Mouse (Mus musculus) intestine, postnatal 0 days (tissue): ENCODE measurements around the gene Lpp. TPM values are rescaled to one million over a fixed set of nuclear protein-coding genes. Genes with fewer than 3 reads are reported as not detected.

Experiments
- ATAC-seq: fragments of 200-750 bp; cut with Nextera tagmentation; 2 replicates; pipeline ENCODE4 v1.8.0; 2017; ENCODE audit warnings: mild to moderate bottlenecking, moderate TSS enrichment, moderate library complexity
- H3K27ac ChIP-seq: fragments of 300-500 bp; sonication (generic); 2 replicates; pipeline ENCODE4 v1.5.1; 2014; ENCODE audit warnings: mild to moderate bottlenecking, low read depth, low read length, moderate library complexity
- H3K27me3 ChIP-seq: fragments of 300-500 bp; sonication (generic); replicated peaks from 2 replicates; pipeline ENCODE4 v1.6.1; 2014; ENCODE audit warnings: low read length, mixed read lengths; ENCODE audit not compliant: control insufficient read depth, insufficient read depth
- H3K36me3 ChIP-seq: fragments of 300-500 bp; sonication (generic); 2 replicates; pipeline ENCODE4 v1.6.1; 2014; ENCODE audit warnings: mild to moderate bottlenecking, moderate library complexity; ENCODE audit not compliant: control insufficient read depth, insufficient read depth
- H3K4me1 ChIP-seq: fragments of 300-500 bp; sonication (generic); replicated peaks from 2 replicates; pipeline ENCODE4 v1.6.1; 2014; ENCODE audit warnings: antibody characterized with exemption, low read length, mixed read lengths; ENCODE audit not compliant: control insufficient read depth, insufficient read depth
- H3K4me2 ChIP-seq: fragments of 300-500 bp; sonication (generic); replicated peaks from 2 replicates; pipeline ENCODE4 v1.6.1; 2014; ENCODE audit warnings: low read depth, mild to moderate bottlenecking, moderate library complexity
- H3K4me3 ChIP-seq: fragments of 300-500 bp; sonication (generic); 2 replicates; pipeline ENCODE4 v1.5.1; 2014; ENCODE audit warnings: low read depth, low read length
- H3K9ac ChIP-seq: fragments of 300-500 bp; sonication (generic); 2 replicates; pipeline ENCODE4 v1.6.1; 2014; ENCODE audit warnings: mild to moderate bottlenecking, low read depth, low read length
- H3K9me3 ChIP-seq: fragments of 300-500 bp; sonication (generic); 2 replicates; pipeline ENCODE4 v1.6.1; 2016; ENCODE audit warnings: mixed run types; ENCODE audit not compliant: control insufficient read depth
- CTCF ChIP-seq: sonication (generic); IDR thresholded peaks from 2 replicates; pipeline ENCODE4 v1.5.1; 2016; ENCODE audit warnings: low read depth, mild to moderate bottlenecking, control low read depth, antibody characterized with exemption, moderate library complexity
- WGBS: fragments of 180-500 bp; shearing (Covaris S2); extraction: QIAGEN DNeasy Blood & Tissue Kit; methylation state at CpG from one replicate; pipeline ENCODE4 v1.1.7; 2014; 5-methylcytosine and 5-hydroxymethylcytosine counted together
- polyA plus RNA-seq: library from polyadenylated mRNA; unstranded; fragments of >200 nt; fragmentation: Nextera tagmentation; extraction: Ambion mirVana; gene quantifications from 2 replicates; pipeline ENCODE4 v1.2.1, GENCODE M21; 2015

Lpp gene
- polyA plus RNA-seq, 1 experiment from 2014 or later = 32.8 TPM

DNA sequence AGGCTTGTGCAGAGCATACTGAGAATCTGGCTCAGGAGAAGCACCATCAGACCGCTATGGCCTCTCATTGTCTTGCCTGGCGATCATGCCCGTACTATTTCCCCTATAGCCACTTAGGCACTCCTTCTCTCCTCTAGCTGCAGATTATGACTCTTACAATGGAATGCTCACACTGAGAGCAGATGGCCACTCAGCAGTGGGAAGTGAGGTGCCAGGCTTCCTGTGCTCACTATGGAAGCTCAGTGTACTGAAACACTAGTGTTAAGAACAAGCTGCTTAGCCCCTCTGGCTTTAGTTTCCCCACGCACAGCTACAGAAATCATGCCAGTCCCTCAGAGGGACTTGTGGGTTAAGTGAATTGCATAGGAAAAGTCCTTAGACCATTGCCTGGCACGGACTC, 2.7 kb upstream of the Lpp start:
- WGBS = 88% methylated on average over 5 of the region's 5 CpGs
- Histone ChIP-seq H3K9ac (no peak overlapping the region), H3K27me3 (no peaks in the 10 kb centered on the region), H3K4me3 (no peak overlapping the region), H3K36me3 (no peaks in the 10 kb centered on the region), H3K4me1 (peaks cover 7% of the 10 kb centered on the region; the same call in 1 of the 2 replicates), H3K4me2 (no peak overlapping the region), H3K9me3 (no peaks in the 10 kb centered on the region), H3K27ac (no peak overlapping the region)
- no peak for TF ChIP-seq CTCF
- ATAC-seq = no peak

DNA sequence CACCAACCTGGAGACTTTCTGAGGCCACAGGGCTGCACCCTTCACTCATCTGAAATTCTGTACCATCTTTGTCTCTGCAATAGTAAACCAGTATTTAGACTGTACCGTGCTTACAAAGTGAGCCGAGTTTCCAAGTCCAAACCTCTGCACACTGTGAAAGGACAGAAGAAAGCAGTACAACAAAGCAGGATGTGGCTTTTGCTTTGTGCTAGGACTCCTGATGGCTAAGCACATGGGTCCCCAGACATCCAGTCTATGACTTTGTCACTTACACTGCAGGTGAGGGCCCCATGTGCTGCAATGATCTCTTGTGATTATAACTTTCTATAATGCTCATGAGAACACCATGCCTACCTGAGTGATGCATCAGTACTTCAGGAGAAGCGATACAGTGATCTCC, 2.2 kb upstream of the Lpp start:
- 92% methylated on average over 3 of the region's 3 CpGs for WGBS
- Histone ChIP-seq H3K27ac (no peak overlapping the region), H3K9ac (no peak overlapping the region), H3K4me2 (no peak overlapping the region), H3K36me3 (no peaks in the 10 kb centered on the region), H3K9me3 (no peaks in the 10 kb centered on the region), H3K4me1 (peaks cover 7% of the 10 kb centered on the region; the same call in 1 of the 2 replicates), H3K27me3 (no peaks in the 10 kb centered on the region), H3K4me3 (no peak overlapping the region)
- TF ChIP-seq CTCF = no peak
- no peak for ATAC-seq

DNA sequence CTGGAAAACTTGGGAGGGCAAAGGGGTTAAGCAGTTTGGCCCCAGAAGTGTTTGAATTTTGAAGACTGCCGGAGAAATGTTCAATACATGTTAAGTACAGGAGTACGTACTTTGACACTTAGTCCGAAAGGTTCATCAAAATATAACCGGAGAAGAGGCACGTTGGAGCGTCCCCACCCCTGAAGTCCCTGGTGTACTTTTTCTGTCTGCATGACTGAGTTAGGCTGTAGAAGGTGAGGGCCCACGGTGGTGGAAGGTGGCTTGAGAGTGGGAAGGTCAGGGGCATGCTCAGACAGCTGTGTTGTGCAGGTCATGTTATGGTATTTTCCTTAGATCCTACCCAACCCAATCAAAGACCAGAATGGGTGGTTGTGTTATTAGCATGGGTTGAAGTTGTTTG, 1.4 kb upstream of the Lpp start:
- no peaks in the 10 kb centered on the region for H3K27me3 ChIP-seq
- no peaks in the 10 kb centered on the region for H3K9me3 ChIP-seq
- no peak for ATAC-seq
- peaks cover 7% of the 10 kb centered on the region; the same call in 1 of the 2 replicates for H3K4me1 ChIP-seq
- no peak for TF ChIP-seq CTCF
- H3K4me3 ChIP-seq = 0 out of 2 replicates have a peak overlapping the region, but pooled peaks have one; percentile 99
- peak overlapping the region; percentile 100; the same call in 1 of the 2 replicates for H3K27ac ChIP-seq
- H3K36me3 ChIP-seq = no peaks in the 10 kb centered on the region
- peak overlapping the region; percentile 83 for H3K4me2 ChIP-seq
- 0 out of 2 replicates have a peak overlapping the region, but pooled peaks have one; percentile 99 for H3K9ac ChIP-seq
- 51% methylated on average over 7 of the region's 7 CpGs for WGBS

DNA sequence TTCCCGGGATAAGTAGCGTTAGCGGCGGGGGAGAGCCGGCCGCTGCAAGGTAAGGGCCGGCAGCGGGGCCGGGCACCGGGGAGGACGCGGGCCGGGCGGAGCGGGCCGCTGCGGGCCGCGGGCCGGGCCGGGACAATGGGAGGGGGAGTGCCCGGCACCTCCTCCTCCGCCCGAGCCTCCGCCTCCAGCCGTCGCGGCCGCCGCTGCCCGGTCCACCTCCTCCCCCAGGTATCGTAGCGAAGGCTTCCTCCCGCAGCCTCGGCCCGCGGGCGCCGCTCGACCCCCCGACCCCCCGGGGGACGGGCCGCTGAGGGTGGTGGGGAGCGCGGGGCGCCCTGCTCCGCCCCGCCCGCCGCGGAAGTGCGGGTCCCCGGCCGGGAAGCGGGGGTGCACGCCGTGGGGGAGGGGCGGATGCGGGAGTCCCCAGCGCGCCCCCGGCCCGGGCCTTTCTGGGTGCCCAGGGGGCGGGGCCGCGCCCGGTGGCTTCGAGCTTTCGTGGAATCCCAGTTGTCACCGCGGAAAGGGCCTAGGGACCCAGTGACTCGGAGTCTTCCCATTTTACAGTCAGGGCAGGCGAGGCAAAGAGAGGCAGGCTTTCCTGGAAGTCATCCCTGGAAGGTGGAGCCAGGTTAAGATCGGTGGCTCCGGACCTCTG, 376 bp downstream of the Lpp start:
- Histone ChIP-seq H3K36me3 (no peaks in the 10 kb centered on the region), H3K27ac (peak overlapping the region; percentile 100), H3K9me3 (no peaks in the 10 kb centered on the region), H3K27me3 (no peaks in the 10 kb centered on the region), H3K9ac (peak overlapping the region; percentile 99), H3K4me1 (peaks cover 10% of the 10 kb centered on the region), H3K4me2 (peak overlapping the region; percentile 83), H3K4me3 (peak overlapping the region; percentile 99)
- TF ChIP-seq CTCF = no peak
- ATAC-seq = peak; percentile 73
- under 1% methylated on average over 65 of the region's 76 CpGs for WGBS

DNA sequence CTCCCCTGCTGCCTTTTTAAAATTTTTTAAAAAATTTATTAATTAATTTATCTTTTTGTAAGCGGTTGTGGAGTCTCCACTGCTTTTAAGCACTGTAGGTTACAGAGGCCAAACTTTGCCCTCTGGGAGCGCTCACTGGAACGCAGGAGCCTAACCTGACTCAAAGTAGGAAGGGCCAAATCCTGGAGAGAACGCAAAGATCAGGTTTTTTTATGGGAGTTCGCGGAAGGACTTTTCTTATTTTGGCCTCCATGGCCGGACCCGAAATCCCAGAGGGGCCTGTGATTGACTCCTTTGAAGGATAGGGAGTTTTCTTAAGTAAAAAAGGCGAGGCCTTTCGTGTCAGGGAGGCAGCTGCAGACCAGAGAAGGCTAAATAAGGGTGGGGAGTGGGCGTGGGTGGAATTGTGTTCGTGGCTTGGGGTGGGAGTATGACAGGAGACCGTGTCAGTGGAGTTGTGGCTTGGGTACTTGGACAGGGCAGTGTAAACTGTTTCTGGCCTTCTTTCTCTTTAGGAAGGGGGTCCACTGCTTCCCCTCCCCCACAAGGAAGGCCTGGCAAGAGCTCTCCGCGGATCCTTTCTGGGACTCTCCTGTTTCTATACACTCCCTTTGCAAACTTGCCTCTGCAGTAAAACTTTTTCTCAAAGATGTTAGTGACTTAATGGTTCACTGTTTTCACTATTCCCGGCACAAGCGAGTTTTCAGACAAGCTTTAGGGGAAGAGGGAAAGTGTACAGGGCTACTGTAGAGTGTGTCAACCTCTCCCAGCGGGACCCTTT, 1.1 kb downstream of the Lpp start:
- H3K27me3 ChIP-seq = no peaks in the 10 kb centered on the region
- peak overlapping the region; percentile 99 for H3K4me3 ChIP-seq
- peak overlapping the region; percentile 100 for H3K27ac ChIP-seq
- no peak for TF ChIP-seq CTCF
- H3K4me2 ChIP-seq = peak overlapping the region; percentile 83
- no peaks in the 10 kb centered on the region for H3K9me3 ChIP-seq
- peak overlapping the region; percentile 99 for H3K9ac ChIP-seq
- H3K4me1 ChIP-seq = peaks cover 10% of the 10 kb centered on the region
- no peaks in the 10 kb centered on the region for H3K36me3 ChIP-seq
- ATAC-seq = 0 out of 2 replicates have a peak, but pooled peaks have one; percentile 11
- 3% methylated on average over 18 of the region's 18 CpGs for WGBS

DNA sequence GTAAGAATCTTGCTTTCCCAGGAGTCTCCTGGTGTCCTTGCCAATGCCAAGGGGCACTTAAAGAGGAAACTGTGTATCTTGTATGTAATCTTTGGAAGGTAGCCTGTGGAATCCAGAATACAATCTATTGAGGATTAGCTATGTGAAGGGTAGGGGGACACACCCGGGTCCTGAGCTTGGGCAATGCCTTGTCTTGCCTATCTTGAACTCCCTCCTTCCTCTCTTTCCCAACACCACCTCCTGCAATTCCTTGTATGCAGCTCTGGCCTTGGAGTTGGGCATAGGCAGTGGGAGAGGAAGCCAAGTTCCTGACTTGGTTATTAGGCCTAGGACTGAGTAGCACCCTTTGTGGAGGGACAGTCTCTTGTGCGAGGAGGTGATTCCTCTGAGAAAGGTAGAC, 1.8 kb downstream of the Lpp start:
- Histone ChIP-seq H3K4me3 (peak overlapping the region; percentile 99), H3K9ac (peak overlapping the region; percentile 99), H3K4me2 (peak overlapping the region; percentile 83), H3K36me3 (no peaks in the 10 kb centered on the region), H3K9me3 (no peaks in the 10 kb centered on the region), H3K4me1 (peaks cover 10% of the 10 kb centered on the region), H3K27ac (peak overlapping the region; percentile 100), H3K27me3 (no peaks in the 10 kb centered on the region)
- TF ChIP-seq CTCF = no peak
- 56% methylated on average over 2 of the region's 2 CpGs for WGBS
- no peak for ATAC-seq
